Mouse (Mus musculus) CD4-positive naive resting alpha-beta T cell, adult 57 days (primary cell): ENCODE data around the gene Vmn2r116. TPM values are rescaled to one million over a fixed set of nuclear protein-coding genes. Genes with fewer than 3 reads are reported as not detected.

Experiments used
- total RNA-seq: library from RNA; stranded (reverse); gene quantifications from one replicate; pipeline ENCODE4 v1.2.4, GENCODE M21; 2023

Vmn2r116 gene
- total RNA-seq = not detected

DNA sequence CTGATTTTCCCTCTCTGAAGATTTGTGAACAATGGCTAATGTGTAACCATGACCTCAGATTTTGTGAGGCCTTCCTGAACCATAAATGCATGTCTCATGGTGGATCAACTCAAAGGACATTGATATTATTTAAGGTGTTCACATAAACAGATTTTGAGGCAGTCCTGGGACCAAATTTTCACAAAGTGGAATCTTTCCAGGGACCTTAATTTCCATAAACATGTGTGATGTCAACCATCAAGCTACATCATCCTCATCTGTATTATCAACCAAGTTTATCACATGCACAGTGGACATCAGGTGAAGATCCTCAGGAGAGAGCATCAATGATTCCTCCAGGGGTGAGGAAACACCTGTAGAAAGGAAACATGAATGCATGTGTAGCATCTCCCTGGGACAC lies at the start of gene Vmn2r116:
Vmn2r116 (plus strand) TSS at position 301 of the 400 bp plus-strand sequence.

DNA sequence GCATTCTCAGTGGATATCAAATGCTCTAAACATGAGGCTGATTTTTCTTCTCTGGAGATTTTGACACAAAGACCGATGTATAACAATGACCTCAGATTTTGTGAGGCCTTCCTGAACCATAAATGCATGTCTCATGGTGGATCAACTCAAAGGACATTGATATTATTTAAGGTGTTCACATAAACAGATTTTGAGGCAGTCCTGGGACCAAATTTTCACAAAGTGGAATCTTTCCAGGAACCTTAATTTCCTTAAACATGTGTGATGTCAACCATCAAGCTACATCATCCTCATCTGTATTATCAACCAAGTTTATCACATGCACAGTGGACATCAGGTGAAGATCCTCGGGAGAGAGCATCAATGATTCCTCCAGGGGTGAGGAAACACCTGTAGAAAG lies 41.0 kb upstream of the Vmn2r116 start, which contains the start of gene Vmn2r115:
Vmn2r115 (plus strand) TSS at position 301 of the 400 bp plus-strand sequence.

Other genes with a start within 250 kb of the Vmn2r116 start
- gene Zfp40, start 191.4 kb upstream of the Vmn2r116 start, total RNA-seq = 3.5 TPM
- not detected for gene Vmn2r114, start 72.1 kb upstream of the Vmn2r116 start, total RNA-seq
- gene Vmn2r115, start 40.9 kb upstream of the Vmn2r116 start, total RNA-seq = not detected
- not detected for gene Vmn2r117, start 95.1 kb downstream of the Vmn2r116 start, total RNA-seq
- gene Zfp213, start 179.6 kb downstream of the Vmn2r116 start, total RNA-seq = 8.7 TPM
- gene Zfp13, start 214.9 kb downstream of the Vmn2r116 start, total RNA-seq = not detected
- gene Zscan10, start 216.3 kb downstream of the Vmn2r116 start, total RNA-seq = 0.86 TPM